Mouse (Mus musculus) spleen, postnatal 4 days (tissue): Measurements from ENCODE around the gene Dip2a.

Experiments
- DNase-seq, 2 experiments: peaks; one replicate each; pipeline ENCODE4 v3.0.0; 2022; ENCODE audit warnings: low spot score in 2 of 2

Gene Dip2a

GRCm38 (mm10) chr10:76306738-76307137 is 38.4 kb downstream of the Dip2a start:
- DNase-seq = no peak

- DNase-seq = no peak
These were observed 45.0 kb downstream of the Dip2a start for GRCm38 (mm10) chr10:76300133-76300532.

- DNase-seq = no peak
These were observed 51.9 kb downstream of the Dip2a start for GRCm38 (mm10) chr10:76293222-76293621.

GRCm38 (mm10) chr10:76289936-76290671 is 55.0 kb downstream of the Dip2a start:
- no peak for DNase-seq

- DNase-seq = no peak
These were observed 56.0 kb downstream of the Dip2a start for GRCm38 (mm10) chr10:76289052-76289451.

GRCm38 (mm10) chr10:76288268-76288993 is 56.7 kb downstream of the Dip2a start:
- DNase-seq = no peak

GRCm38 (mm10) chr10:76278541-76279097 is 66.5 kb downstream of the Dip2a start:
- no peak for DNase-seq

GRCm38 (mm10) chr10:76275256-76275655 is 69.8 kb downstream of the Dip2a start:
- no peak for DNase-seq

GRCm38 (mm10) chr10:76271238-76271637 is 73.9 kb downstream of the Dip2a start:
- peak; percentile 30 to 72 for DNase-seq

GRCm38 (mm10) chr10:76262431-76262830 is 82.7 kb downstream of the Dip2a start:
- no peak for DNase-seq

- no peak for DNase-seq
These were observed 83.6 kb downstream of the Dip2a start for GRCm38 (mm10) chr10:76261447-76261846.

GRCm38 (mm10) chr10:76260358-76261059 is 84.6 kb downstream of the Dip2a start:
- no peak for DNase-seq

GRCm38 (mm10) chr10:76259566-76260232 is 85.4 kb downstream of the Dip2a start:
- DNase-seq = no peak

- no peak for DNase-seq
These were observed 87.2 kb downstream of the Dip2a start for GRCm38 (mm10) chr10:76257719-76258390.

GRCm38 (mm10) chr10:76257231-76257630 is 87.9 kb downstream of the Dip2a start:
- no peak for DNase-seq

GRCm38 (mm10) chr10:76255617-76256016 is 89.5 kb downstream of the Dip2a start:
- DNase-seq = no peak

GRCm38 (mm10) chr10:76253536-76253935 is 91.6 kb downstream of the Dip2a start, which contains the start of gene S100b:
Gene S100b, plus strand, starts transcription at chr10:76253853.
- no peak for DNase-seq

- no peak for DNase-seq
These were observed 92.0 kb downstream of the Dip2a start for GRCm38 (mm10) chr10:76253079-76253478.

GRCm38 (mm10) chr10:76250870-76251269 is 94.2 kb downstream of the Dip2a start:
- DNase-seq = no peak

GRCm38 (mm10) chr10:76248647-76248968 is 96.5 kb downstream of the Dip2a start:
- DNase-seq = no peak

GRCm38 (mm10) chr10:76247960-76248646 is 97.0 kb downstream of the Dip2a start:
- no peak for DNase-seq
